Mouse (Mus musculus) midbrain, postnatal 0 days (tissue): ENCODE results near the gene Slc7a1. TPM values are rescaled to one million over a fixed set of nuclear protein-coding genes. Genes with fewer than 3 reads are reported as not detected.
A peak's percentile ranks its signal among the peaks of the same experiment; 100 is the strongest.

ENCODE experiments used
- ATAC-seq: fragments of 200-750 bp; cut with Nextera tagmentation; 2 replicates; pipeline ENCODE4 v1.8.0; 2017; ENCODE audit warnings: moderate number of reproducible peaks, mild to moderate bottlenecking, moderate TSS enrichment, moderate library complexity; ENCODE audit not compliant: low FRiP score
- DNase-seq: peaks from one replicate; pipeline ENCODE4 v3.0.0-alpha.2; 2015; ENCODE audit warnings: low spot score
- H3K27ac ChIP-seq: fragments of 300-500 bp; sonication (generic); 2 replicates; pipeline ENCODE4 v1.5.1; 2014; ENCODE audit warnings: low read depth, mild to moderate bottlenecking, low read length, mixed read lengths
- H3K27me3 ChIP-seq: fragments of 300-500 bp; sonication (generic); 2 replicates; pipeline ENCODE4 v1.6.1; 2014; ENCODE audit warnings: low read length, control low read depth, mixed read lengths; ENCODE audit not compliant: insufficient read depth
- H3K36me3 ChIP-seq: fragments of 300-500 bp; sonication (generic); 2 replicates; pipeline ENCODE4 v1.6.1; 2014; ENCODE audit warnings: low read length, control low read depth, mixed read lengths; ENCODE audit not compliant: insufficient read depth
- H3K4me1 ChIP-seq: fragments of 300-500 bp; sonication (generic); 2 replicates; pipeline ENCODE4 v1.6.1; 2014; ENCODE audit warnings: mild to moderate bottlenecking, control low read depth, antibody characterized with exemption, low read length, mixed read lengths; ENCODE audit not compliant: insufficient read depth
- H3K4me2 ChIP-seq: fragments of 300-500 bp; sonication (generic); 2 replicates; pipeline ENCODE4 v1.6.1; 2014; ENCODE audit warnings: low read depth, mild to moderate bottlenecking, low read length, mixed read lengths; ENCODE audit not compliant: poor library complexity, severe bottlenecking
- H3K4me3 ChIP-seq: fragments of 300-500 bp; sonication (generic); 2 replicates; pipeline ENCODE4 v1.5.1; 2014; ENCODE audit warnings: low read depth, mild to moderate bottlenecking, low read length, moderate library complexity
- H3K9ac ChIP-seq: fragments of 300-500 bp; sonication (generic); replicated peaks from 2 replicates; pipeline ENCODE4 v1.6.1; 2014; ENCODE audit warnings: mild to moderate bottlenecking, low read length, moderate library complexity, mixed read lengths; ENCODE audit not compliant: poor library complexity, severe bottlenecking
- H3K9me3 ChIP-seq: fragments of 300-500 bp; sonication (generic); 2 replicates; pipeline ENCODE4 v1.6.1; 2016; ENCODE audit warnings: low read length, control low read depth
- CTCF ChIP-seq: IDR thresholded peaks from 2 replicates; pipeline ENCODE4 v1.5.1; 2016; ENCODE audit warnings: antibody characterized with exemption, mild to moderate bottlenecking
- WGBS: fragments of 180-500 bp; shearing (Covaris S2); extraction: QIAGEN DNeasy Blood & Tissue Kit; methylation state at CpG from one replicate; pipeline ENCODE4 v1.1.7; 2014; 5-methylcytosine and 5-hydroxymethylcytosine counted together
- polyA plus RNA-seq: library from polyadenylated mRNA; unstranded; fragments of >200 nt; fragmentation: Nextera tagmentation; extraction: Ambion mirVana; gene quantifications from 2 replicates; pipeline ENCODE4 v1.2.1, GENCODE M21; 2015
- total RNA-seq: library from RNA; depleted of rRNA; stranded (reverse); fragments of >200 nt; gene quantifications from 2 replicates; pipeline ENCODE4 v1.2.3, GENCODE M21; 2014

The Slc7a1 gene
- total and polyA plus RNA-seq, 2 experiments from 2014 or later = 33.8 to 49.8 TPM

GRCm38 (mm10) chr5:148325317-148325885 is 74.3 kb downstream of the Slc7a1 start:
- Histone ChIP-seq H3K4me3 (no peak overlapping the region), H3K9ac (no peak overlapping the region), H3K27ac (no peak overlapping the region), H3K27me3 (no peaks in the 10 kb centered on the region), H3K9me3 (no peaks in the 10 kb centered on the region), H3K4me1 (no peaks in the 10 kb centered on the region), H3K4me2 (no peak overlapping the region), H3K36me3 (no peaks in the 10 kb centered on the region)
- ATAC-seq = no peak
- TF ChIP-seq CTCF = peak; percentile 95
- WGBS = 43% methylated on average over 4 of the region's 4 CpGs
- DNase-seq = peak; percentile 68

- no peak for ATAC-seq
- DNase-seq = no peak
- Histone ChIP-seq H3K36me3 (peaks cover 14% of the 10 kb centered on the region; the same call in 1 of the 2 replicates), H3K9ac (no peak overlapping the region), H3K9me3 (no peaks in the 10 kb centered on the region), H3K27me3 (no peaks in the 10 kb centered on the region), H3K4me3 (no peak overlapping the region), H3K4me2 (no peak overlapping the region), H3K27ac (no peak overlapping the region), H3K4me1 (no peaks in the 10 kb centered on the region)
- TF ChIP-seq CTCF = no peak
- WGBS = 90% methylated on average over 5 of the region's 5 CpGs
These were observed 84.8 kb downstream of the Slc7a1 start for GRCm38 (mm10) chr5:148314931-148315330.

- H3K27ac ChIP-seq = no peak overlapping the region
- no peak overlapping the region for H3K4me2 ChIP-seq
- 52% methylated on average over 2 of the region's 2 CpGs for WGBS
- H3K9me3 ChIP-seq = no peaks in the 10 kb centered on the region
- no peaks in the 10 kb centered on the region for H3K27me3 ChIP-seq
- H3K4me3 ChIP-seq = no peak overlapping the region
- H3K9ac ChIP-seq = no peak overlapping the region
- ATAC-seq (no peak), DNase-seq (no peak)
- no peaks in the 10 kb centered on the region for H3K4me1 ChIP-seq
- TF ChIP-seq CTCF = peak; percentile 36
- peaks cover 14% of the 10 kb centered on the region; the same call in 1 of the 2 replicates for H3K36me3 ChIP-seq
These were observed 87.3 kb downstream of the Slc7a1 start for GRCm38 (mm10) chr5:148312443-148312842.

GRCm38 (mm10) chr5:148310790-148311189 is 88.9 kb downstream of the Slc7a1 start:
- Histone ChIP-seq H3K27me3 (no peaks in the 10 kb centered on the region), H3K36me3 (peaks cover 23% of the 10 kb centered on the region), H3K9ac (no peak overlapping the region), H3K4me1 (no peaks in the 10 kb centered on the region), H3K4me2 (no peak overlapping the region), H3K4me3 (no peak overlapping the region), H3K27ac (no peak overlapping the region), H3K9me3 (no peaks in the 10 kb centered on the region)
- ATAC-seq (no peak), DNase-seq (no peak)
- TF ChIP-seq CTCF = peak; percentile 12; the same call in 1 of the 2 replicates
- WGBS = 75% methylated on average over 10 of the region's 10 CpGs

GRCm38 (mm10) chr5:148304112-148304511 is 95.6 kb downstream of the Slc7a1 start:
- 90% methylated on average over 2 of the region's 2 CpGs for WGBS
- H3K9ac ChIP-seq = no peak overlapping the region
- no peaks in the 10 kb centered on the region for H3K4me1 ChIP-seq
- ATAC-seq (no peak), DNase-seq (no peak)
- no peak overlapping the region for H3K4me2 ChIP-seq
- H3K9me3 ChIP-seq = no peaks in the 10 kb centered on the region; the same call in 1 of the 2 replicates
- peaks cover 34% of the 10 kb centered on the region for H3K36me3 ChIP-seq
- H3K27me3 ChIP-seq = no peaks in the 10 kb centered on the region
- no peak for TF ChIP-seq CTCF
- no peak overlapping the region for H3K4me3 ChIP-seq
- H3K27ac ChIP-seq = no peak overlapping the region

GRCm38 (mm10) chr5:148302968-148303367 is 96.7 kb downstream of the Slc7a1 start:
- no peak overlapping the region for H3K4me2 ChIP-seq
- peaks cover 41% of the 10 kb centered on the region for H3K36me3 ChIP-seq
- no peak for DNase-seq
- TF ChIP-seq CTCF = no peak
- no peak overlapping the region for H3K27ac ChIP-seq
- no peak overlapping the region for H3K9ac ChIP-seq
- H3K9me3 ChIP-seq = no peaks in the 10 kb centered on the region; the same call in 1 of the 2 replicates
- no peaks in the 10 kb centered on the region for H3K4me1 ChIP-seq
- no peak overlapping the region for H3K4me3 ChIP-seq
- WGBS = 83% methylated on average over 11 of the region's 11 CpGs
- ATAC-seq = no peak
- no peaks in the 10 kb centered on the region for H3K27me3 ChIP-seq
